Mouse (Mus musculus) spleen, adult 2 months (tissue): Measurements from ENCODE around the gene 4632433K11Rik.

Experiments used
- CTCF ChIP-seq: fragments of 200-500 bp; IDR thresholded peaks from 2 replicates; pipeline ENCODE4 v1.5.1; 2011; ENCODE audit warnings: mild to moderate bottlenecking, inconsistent platforms; ENCODE audit not compliant: insufficient read depth, insufficient read length, insufficient replicate concordance; ENCODE audit errors: extremely low read depth
- POLR2A ChIP-seq: fragments of 200-500 bp; IDR thresholded peaks from 2 replicates; pipeline ENCODE4 v1.6.1; 2011; ENCODE audit warnings: low read depth, low read length, inconsistent platforms

GRCm38 (mm10) chr7:5060239-5060731 is 26.4 kb downstream of the 4632433K11Rik start:
- peak; percentile 53; the same call in 1 of the 2 replicates for TF ChIP-seq CTCF
- TF ChIP-seq POLR2A, result no peak
